Mouse (Mus musculus): Measurements from ENCODE around the gene Rad21l.
"Not testable (repeated sequence)": the region's sequence is repeated elsewhere in the genome, so short reads cannot be mapped to it uniquely, and the experiment has no call there.

Rad21l gene

GRCm38 (mm10) chr2:151628011-151628410 is 40.3 kb downstream of the Rad21l start:
- no peak for DNase-seq (ENCODE audit: low spot score)

GRCm38 (mm10) chr2:151626296-151626695 is 42.0 kb downstream of the Rad21l start:
- no peak for DNase-seq (ENCODE audit: low spot score)

- DNase-seq (ENCODE audit: low spot score) = no peak
Measured at GRCm38 (mm10) chr2:151623776-151624175, 44.6 kb downstream of the Rad21l start.

GRCm38 (mm10) chr2:151616551-151617329 is 51.6 kb downstream of the Rad21l start:
- DNase-seq (ENCODE audit: low spot score) = no peak

- DNase-seq (ENCODE audit: low spot score) = not testable (repeated sequence)
Measured at GRCm38 (mm10) chr2:151615779-151616178, 52.6 kb downstream of the Rad21l start.

GRCm38 (mm10) chr2:151609974-151610373 is 58.4 kb downstream of the Rad21l start:
- no peak for DNase-seq (ENCODE audit: low spot score)

GRCm38 (mm10) chr2:151608435-151608834 is 59.9 kb downstream of the Rad21l start:
- no peak for DNase-seq (ENCODE audit: low spot score)

GRCm38 (mm10) chr2:151605437-151605987 is 62.8 kb downstream of the Rad21l start:
- no peak for DNase-seq (ENCODE audit: low spot score)

GRCm38 (mm10) chr2:151603630-151604029 is 64.7 kb downstream of the Rad21l start:
- DNase-seq (ENCODE audit: low spot score) = no peak

- no peak for DNase-seq (ENCODE audit: low spot score)
Measured at GRCm38 (mm10) chr2:151602106-151602505, 66.2 kb downstream of the Rad21l start.

- DNase-seq (ENCODE audit: low spot score) = no peak
Measured at GRCm38 (mm10) chr2:151598068-151598467, 70.3 kb downstream of the Rad21l start.

All from c-Kit-positive CD71-positive TER-119-positive erythroid progenitor cells, embryonic 14.5 days (primary cell).